Mouse (Mus musculus): ENCODE measurements around the gene Lgalsl.

The Lgalsl gene

GRCm38 (mm10) chr11:20823301-20823700 is 7.6 kb downstream of the Lgalsl start:
- no peak for DNase-seq

DNA sequence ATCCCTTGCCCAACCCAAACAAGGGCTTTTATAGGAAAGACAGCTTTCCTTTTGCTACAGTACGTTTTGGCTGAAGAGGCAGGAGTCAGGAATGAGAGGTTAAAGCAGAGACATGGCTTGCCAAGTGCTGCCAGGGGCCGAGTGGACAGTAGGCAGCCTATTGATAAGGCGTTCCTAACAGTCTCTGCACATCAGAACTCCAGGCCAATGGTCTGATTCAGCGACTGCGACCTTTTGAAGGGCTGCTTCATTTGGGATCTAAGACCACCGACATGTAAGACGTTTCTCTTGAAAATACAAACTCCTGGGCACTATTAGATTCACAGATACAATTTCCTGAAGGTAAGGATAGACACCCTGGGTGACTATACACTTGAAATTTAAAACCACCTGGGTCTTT is 9.5 kb downstream of the Lgalsl start:
- DNase-seq, result no peak

DNA sequence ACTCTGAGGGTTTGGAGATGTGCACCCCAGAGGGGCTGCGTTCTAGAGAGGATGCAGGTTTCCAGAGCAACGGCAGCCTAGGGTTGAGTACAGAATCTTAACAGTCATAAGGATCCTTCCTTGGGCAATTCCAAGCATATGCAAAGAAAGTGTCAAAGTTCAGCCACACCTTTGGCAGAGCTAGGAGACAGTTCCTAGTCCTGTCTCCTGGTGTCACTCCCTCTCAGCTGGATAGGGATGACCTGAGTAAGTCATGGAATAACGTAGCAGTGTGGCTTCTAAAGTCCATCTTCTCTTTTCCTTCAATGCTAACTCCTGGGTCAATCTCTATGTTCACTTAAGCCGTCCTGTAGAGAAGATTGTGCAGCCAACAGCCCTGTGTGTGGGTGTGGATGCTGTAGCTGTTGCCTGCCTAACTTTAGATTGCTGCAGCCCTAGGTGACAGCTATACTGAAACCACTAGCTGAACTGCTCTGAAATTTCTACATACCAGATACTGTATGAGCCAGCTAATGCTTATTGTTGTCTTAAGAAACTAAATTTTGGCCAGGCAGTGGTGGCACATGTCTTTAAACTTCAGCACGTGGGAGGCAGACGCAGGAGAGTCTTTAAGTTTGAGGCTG is 16.8 kb downstream of the Lgalsl start:
- DNase-seq, result no peak

- DNase-seq, result no peak
Measured at GRCm38 (mm10) chr11:20812153-20812887, 18.5 kb downstream of the Lgalsl start.

- DNase-seq, result no peak
Measured at GRCm38 (mm10) chr11:20806659-20807058, 24.2 kb downstream of the Lgalsl start.

DNA sequence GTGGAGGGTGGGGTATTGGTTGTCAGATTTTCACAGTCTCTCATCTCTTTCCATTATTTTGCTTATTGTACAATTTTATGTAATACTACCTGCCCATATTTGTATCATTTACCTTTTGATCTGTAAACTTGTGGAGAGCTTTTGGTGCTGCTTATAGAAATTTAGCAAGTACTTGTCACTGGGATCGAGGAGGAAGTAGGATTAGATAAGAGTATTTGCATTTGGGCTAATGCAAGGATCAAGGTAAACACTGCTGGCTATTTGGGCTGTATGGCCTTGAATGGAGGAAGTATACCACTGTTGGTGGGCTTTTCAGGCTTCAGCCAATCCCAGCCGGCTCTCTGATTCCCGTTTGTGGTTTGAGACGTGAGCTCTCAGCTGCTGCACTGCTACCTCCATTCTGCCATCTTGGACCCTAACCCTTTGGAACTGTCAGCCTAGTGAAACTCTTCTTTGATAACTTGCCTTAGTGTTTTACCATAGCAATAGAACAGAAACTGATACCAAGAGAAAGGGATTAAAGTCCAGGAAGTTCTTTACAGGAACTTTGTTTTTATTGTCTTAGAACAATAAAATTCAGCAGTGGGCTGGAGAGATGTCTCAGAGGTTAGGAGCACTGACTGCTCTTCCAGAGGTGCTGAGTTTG is 25.1 kb downstream of the Lgalsl start:
- DNase-seq, result no peak

GRCm38 (mm10) chr11:20804416-20804815 is 26.4 kb downstream of the Lgalsl start:
- DNase-seq, result no peak

- peak; percentile 5 to 19 for DNase-seq
Measured at GRCm38 (mm10) chr11:20800277-20801092, 30.4 kb downstream of the Lgalsl start.

DNA sequence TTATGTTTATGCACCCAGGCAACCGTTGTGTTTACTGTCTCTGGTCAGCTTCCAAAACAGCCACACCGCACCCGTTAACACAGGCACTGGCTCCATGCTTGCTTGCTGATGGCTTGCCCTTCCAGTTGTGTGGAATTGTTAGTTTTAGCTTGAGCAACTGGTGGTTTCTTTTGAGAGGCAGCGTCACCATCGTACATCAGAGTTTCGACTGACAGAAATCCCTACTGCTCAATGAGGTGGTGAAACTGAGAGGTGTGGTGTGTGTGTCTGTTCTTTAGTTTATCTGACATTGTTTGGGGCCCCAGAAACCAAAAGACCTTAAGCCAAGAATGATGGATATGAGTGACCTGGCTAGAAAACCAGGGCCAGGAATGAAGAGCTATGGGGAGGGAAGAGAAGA is 33.0 kb downstream of the Lgalsl start:
- no peak for DNase-seq

DNA sequence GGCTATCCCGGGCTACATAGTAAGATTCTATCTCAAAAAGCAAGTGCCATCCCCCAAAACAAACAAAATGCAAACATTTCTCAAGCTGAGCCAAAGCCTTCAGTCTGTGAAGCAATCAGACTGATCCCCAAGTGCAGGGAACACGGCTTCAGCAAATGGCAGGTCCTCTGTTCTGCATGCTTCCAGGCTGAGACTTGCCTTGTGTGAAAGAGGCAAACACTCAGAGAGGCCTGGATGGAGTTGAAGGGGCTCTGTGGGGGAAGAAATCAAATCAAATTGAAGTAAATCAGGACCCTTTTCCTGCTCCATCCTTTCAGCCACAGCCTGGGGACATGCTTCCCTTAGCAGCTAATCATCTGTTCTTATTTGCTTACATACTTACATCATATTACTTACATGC is 35.4 kb downstream of the Lgalsl start:
- DNase-seq, result no peak

GRCm38 (mm10) chr11:20794913-20795254 is 36.0 kb downstream of the Lgalsl start:
- no peak for DNase-seq

DNA sequence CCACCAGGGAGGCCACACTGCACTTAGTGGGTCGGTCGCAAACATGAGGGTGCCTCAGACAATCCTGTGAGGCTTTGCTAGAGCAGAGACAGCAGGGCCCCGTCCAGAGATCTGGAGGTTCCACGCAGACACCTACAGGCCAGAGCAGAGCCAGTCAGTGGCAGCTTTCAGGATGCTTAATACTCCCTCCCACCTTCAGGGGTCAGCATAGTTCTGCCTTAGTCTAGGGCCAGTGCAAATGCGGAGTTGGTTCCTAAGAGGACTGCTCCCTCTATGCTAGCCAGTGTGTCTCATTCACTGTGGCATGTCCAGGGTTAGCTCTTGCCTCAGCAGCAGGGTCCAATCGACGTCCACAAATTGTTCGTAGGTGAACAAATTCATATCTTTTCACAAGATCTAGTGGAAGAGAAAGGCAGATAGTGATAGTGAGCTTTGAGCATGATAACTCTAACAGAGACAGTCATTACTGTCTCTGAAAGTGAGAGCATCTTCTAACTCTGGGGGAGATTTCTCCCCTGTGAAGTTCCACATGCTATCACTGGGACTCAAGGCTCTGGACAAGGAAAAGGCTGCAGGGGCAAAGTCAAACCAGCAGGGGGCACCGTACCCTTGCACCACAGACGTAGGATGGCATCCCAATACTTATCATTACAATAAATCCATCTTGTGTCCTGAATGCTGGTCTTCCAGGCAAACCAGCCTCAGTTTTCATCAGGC is 36.5 kb downstream of the Lgalsl start:
- DNase-seq, result peak; percentile 91 to 94

DNA sequence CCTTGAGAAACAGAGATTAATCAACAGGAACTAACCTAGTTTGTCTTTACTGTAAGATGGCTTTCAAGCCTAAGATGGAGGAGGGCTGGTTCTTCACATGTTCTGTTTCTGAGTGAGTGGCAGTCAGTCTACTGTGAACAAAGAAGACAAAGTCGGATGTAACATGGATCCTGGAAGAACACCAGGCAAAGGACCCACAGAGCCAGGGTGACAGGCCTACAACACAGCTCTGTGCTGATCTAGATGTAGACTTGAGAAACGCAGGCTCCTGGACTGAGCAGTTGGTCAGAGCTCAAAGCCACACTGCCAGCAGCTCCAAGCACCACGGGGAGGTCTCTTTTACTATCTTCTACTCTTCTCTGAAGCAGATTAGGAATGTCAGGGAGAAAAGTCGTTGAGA is 37.2 kb downstream of the Lgalsl start:
- DNase-seq, result no peak

- no peak for DNase-seq
Measured at GRCm38 (mm10) chr11:20792667-20793066, 38.2 kb downstream of the Lgalsl start.

DNA sequence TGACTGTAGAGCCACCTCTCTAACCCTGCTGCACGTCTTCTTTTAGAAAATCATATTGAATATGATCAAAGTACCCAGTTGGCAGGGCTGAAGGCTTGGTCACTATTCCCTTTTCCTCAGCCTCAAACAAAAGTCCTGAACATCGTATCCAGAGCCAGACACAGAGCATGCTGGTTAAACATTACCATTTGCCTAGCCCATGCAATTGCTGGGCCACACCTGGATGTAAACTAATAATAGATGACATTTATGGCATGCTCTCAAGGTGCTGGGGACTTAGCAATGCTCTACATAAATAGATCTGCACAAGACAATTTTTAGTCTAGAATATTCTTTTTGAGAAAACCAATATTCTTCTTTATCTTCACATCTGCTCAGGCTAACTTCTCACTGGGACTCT is 39.5 kb downstream of the Lgalsl start:
- no peak for DNase-seq

- DNase-seq, result no peak
Measured at GRCm38 (mm10) chr11:20789015-20789414, 41.8 kb downstream of the Lgalsl start.

- DNase-seq, result no peak
Measured at GRCm38 (mm10) chr11:20788070-20788469, 42.8 kb downstream of the Lgalsl start.

GRCm38 (mm10) chr11:20786191-20786590 is 44.7 kb downstream of the Lgalsl start:
- DNase-seq, result no peak

- no peak for DNase-seq
Measured at GRCm38 (mm10) chr11:20785186-20785585, 45.7 kb downstream of the Lgalsl start.

DNA sequence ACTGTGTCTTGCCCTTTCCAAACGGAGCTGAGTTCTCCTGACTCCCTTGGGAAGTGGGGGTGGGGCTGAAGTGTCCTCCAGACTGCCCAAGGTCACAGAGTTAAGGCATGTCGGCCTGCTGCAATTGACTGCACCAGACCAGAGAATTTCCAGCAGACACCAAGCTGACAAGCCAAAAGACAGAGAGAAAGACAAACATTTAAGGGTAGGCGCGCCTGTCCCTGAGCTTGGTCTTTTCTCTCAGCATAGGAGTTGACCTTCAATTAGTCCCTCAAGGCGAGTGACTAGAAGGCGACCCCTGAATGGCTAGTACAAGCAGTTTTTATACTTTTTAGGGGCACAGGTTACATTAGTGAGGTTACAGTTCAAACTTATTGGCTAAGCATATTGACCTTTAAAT is 46.1 kb downstream of the Lgalsl start:
- no peak for DNase-seq

DNA sequence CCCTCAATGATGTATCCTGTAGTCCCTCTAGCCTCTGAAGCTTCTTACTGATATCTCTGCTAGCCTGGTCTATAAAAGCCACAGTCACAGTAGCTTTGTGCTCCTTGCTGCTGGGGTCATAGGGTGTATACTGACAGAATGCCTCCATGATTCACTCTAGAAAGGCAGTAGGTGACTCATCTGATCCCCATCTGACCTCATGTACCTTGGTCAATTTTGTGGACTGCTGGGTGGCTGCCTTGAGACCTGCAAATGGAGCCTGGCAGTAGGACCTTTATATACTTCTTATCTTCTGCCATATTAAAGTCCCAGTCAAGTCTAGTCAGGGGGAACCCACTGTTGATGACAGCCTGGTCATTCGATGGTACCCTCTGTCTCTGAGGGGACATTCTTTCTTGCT is 47.4 kb downstream of the Lgalsl start:
- no peak for DNase-seq

DNA sequence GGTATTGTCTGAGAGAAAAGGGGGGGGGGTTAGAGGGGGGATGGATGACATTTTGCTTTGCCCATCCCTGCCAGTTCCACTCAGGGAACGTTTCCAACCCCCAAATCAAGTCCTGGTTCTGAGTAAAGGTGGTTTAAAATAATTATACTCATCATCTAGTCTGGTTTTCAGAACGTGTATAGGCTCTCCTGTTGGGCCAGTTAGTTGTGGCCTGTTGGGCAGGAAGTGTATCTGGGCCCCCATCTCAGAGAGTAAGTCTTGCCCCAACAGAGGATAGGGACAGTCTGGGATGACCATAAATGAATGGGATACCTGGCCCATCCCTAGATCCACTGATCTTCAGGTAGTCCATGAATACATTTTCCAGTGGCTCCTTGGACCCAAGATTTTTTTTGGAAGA is 48.2 kb downstream of the Lgalsl start:
- DNase-seq, result no peak

DNA sequence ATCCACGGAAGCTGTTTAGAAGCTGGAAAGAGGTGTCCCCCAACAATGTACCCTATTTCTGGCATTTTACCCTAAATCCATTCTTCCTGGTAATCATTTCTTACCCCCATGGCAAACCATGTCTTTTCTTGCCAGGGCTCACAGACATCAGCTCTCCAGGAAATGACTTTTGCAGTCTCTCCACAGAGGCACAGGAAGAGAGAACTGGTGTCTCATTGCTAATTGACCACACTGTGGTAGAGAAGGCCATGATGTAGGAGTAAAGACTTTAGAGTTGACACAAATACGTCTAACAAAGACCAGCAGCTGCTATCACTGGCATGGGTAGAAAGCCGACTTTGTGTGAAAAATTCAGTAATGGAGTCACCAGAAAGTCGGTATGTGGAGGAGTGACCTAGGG is 50.5 kb downstream of the Lgalsl start:
- DNase-seq, result no peak

All from cerebellum, postnatal 10 days (tissue).